Mouse (Mus musculus) embryonic stem cell, embryonic (primary cell): Measurements from ENCODE around the gene Prpf8.

Source experiments
- CTCF ChIA-PET, 4 experiments: fragments of 300-600 bp in 2 of 4; fragments of 350-600 bp in 2 of 4; sonication (Branson Sonifier 250); formaldehyde crosslinking; loops; one replicate each; lab custom pipeline; 2022; ENCODE audit warnings: inconsistent platforms in 2 of 4; lab: Charles Lee
- POLR2A ChIA-PET, 4 experiments: fragments of 300-600 bp in 2 of 4; fragments of 350-600 bp in 2 of 4; sonication (Branson Sonifier 250); formaldehyde crosslinking; loops; one replicate each; lab custom pipeline; 2022; ENCODE audit warnings: antibody characterized with exemption in 4 of 4, inconsistent platforms in 1 of 4; lab: Charles Lee

Prpf8 gene

DNA sequence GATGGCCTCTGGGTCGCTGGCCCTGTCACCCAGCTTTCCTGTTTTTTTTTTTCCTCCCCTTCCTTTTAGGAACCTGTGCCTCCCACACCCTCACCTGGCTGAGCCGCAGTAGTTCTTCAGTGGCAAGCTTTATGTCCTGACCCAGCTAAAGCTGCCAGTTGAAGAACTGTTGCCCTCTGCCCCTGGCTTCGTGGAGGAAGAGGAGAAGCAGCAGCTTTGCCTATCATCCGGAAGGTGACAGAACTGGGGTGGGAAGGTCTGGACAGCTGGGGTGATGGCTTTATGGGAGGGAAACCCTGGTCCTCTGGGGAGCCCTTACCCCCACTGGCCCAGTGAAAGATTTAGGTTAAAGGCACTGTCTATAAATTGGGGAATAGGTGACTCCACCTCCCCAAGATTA is 23.0 kb upstream of the Prpf8 start:
- ChIA-PET POLR2A (interaction anchor here in 3 of 4 experiments (0.5 to 9.9 kb wide), 21 partner anchors 8 to 270 kb away, joined by 3 to 130 read pairs (median 4); partner anchors contain the start of genes Rilp (in 3 of the 3), Wdr81 (in 3 of the 3), Prpf8 (in 2 of the 3) and Rtn4rl1 (in 1 of the 3)), CTCF (interaction anchor here in 3 of 4 experiments (0.7 to 3.0 kb wide), 3 partner anchors 47 to 61 kb away, joined by 4 to 21 read pairs (median 5); partner anchors contain the start of gene Rilp (in 1 of the 3))

DNA sequence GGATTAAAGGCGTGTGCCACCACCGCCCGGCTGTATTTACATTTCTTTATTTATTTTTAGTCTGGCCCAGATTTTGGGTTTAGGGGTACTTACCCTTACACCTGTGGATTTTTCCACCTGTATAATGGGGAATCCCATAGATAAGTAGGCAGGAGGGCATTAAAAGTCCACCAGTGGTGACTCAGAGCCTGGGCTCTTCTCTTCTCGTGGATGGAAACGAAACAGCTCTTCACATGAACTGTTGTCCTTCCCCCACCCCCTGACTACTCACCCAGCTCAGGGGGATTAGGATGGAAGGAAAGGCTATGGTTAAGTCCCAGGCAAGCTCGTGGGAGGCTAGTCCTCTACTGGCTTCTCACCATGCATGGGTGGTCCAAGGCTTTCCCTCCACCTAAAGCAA is 22.2 kb upstream of the Prpf8 start:
- CTCF ChIA-PET = interaction anchor here in 1 of 4 experiments (0.6 to 0.9 kb wide), 2 partner anchors 46 to 316 kb away, joined by 3 read pairs; partner anchors contain the start of gene Rilp
- POLR2A ChIA-PET = interaction anchor here in 3 of 4 experiments (0.6 to 9.9 kb wide), 11 partner anchors 13 to 223 kb away, joined by 3 to 130 read pairs (median 3); partner anchors contain the start of genes Prpf8 (in 2 of the 3), Wdr81 (in 2 of the 3) and Rilp (in 1 of the 3)

DNA sequence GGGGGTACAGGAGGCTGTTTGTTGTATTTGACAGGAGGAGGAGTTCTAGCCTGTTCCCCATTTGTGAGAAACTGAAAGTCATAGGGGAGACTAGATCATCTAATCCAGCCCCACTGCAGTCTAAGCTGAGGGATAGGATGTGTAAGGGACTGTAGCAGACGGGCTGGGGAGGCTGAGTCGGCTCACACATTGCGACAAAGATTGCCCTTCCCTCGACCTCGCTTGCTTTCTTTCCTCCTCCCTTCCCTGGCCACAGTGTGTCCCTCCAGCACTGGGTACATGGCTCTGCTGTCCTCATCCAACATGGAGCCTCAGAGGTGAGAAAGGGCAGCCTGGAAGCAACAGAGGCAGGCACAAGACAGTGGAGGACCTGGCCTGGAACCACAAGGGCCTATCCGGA is 21.6 kb upstream of the Prpf8 start:
- ChIA-PET CTCF (interaction anchor here in 1 of 4 experiments (0.6 to 0.9 kb wide), 2 partner anchors 45 to 316 kb away, joined by 3 read pairs; partner anchors contain the start of gene Rilp), POLR2A (interaction anchor here in 3 of 4 experiments (0.8 to 9.9 kb wide), 8 partner anchors 13 to 45 kb away, joined by 3 to 130 read pairs (median 13); partner anchors contain the start of genes Prpf8 (in 3 of the 3), Wdr81 (in 2 of the 3) and Rilp (in 1 of the 3))

DNA sequence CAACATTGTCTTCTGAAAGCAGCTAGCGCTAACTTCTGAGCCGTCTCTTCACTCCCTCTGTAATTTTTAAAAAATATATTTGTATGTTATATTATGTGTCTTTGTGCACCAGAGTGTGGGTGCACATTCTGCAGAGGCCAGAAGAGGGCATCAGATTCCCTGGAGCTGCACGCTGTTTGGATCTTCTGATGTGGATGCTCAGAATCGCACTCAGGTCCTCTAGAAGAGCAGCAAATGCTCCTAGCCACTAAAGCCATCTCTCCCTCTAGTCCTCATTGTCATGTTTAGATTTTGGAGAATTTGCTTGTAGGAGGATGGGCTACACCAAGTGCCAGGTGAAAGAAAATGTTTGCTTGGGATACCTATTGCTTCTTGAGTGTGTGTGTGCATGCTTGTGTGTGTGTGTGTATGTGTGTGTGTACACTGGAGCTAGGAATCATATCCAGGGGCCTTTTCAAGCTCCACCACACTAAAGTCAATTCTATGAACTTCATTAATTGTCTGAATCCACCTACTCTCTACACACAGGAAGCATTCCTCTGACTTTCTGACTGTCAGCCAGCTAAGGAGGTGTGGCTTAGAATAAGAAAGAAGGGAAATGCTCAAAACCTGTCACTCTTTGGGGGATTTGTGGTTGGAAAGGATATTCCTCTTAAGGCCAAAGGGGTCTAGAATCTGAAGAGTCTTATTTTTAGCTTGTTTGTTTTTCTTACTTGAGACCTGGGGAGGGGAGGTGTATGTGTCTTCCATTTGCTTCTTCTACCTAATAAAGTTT is 19.7 kb upstream of the Prpf8 start:
- ChIA-PET POLR2A (interaction anchor here in 3 of 4 experiments (0.5 to 9.9 kb wide), 20 partner anchors 11 to 799 kb away, joined by 3 to 130 read pairs (median 4); partner anchors contain the start of genes Rilp (in 3 of the 3), Prpf8 (in 2 of the 3), Wdr81 (in 2 of the 3) and Slc43a2 (in 1 of the 3)), CTCF (interaction anchor here in 3 of 4 experiments (0.6 to 2.1 kb wide), 8 partner anchors 12 to 302 kb away, joined by 3 to 7 read pairs (median 4); partner anchors contain the start of gene Wdr81 (in 1 of the 3))

DNA sequence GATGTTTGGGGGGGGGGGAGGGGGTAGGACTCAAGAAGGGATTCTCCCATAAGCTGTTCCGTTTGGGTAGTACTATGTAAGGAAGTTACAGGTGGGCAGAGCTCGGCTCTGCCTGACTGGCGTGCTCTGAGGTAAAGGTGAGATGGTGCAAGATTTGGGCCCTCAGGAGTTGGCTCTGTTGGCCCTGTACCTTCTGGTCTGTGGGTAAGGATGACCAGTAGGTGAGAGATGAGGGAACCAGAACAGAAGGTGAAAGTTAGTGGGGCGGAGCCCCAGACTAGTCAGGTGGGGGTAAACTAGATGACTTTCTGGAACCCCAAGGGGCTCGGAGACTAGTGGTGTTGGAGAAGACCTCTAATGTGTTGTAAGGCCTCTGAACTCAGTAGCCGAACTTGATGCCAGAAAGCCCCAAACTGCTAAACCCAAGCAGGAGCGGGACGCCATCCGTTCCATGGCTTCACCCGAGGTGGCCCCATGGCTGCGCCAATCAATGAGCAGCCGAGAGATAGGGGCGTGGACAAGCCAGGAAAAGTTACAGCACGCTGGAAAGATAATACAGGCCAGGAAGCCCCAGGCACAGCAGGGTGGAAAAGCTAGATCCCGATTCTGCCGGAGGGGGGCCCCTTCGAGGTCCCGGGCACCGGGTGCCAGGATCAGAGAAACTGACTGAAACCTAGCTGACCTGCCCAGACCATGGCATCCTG is 19.0 kb upstream of the Prpf8 start:
- POLR2A ChIA-PET = interaction anchor here in 3 of 4 experiments (0.5 to 9.9 kb wide), 29 partner anchors 7 to 800 kb away, joined by 3 to 130 read pairs (median 5); partner anchors contain the start of genes Rilp (in 3 of the 3), Wdr81 (in 3 of the 3), Prpf8 (in 2 of the 3) and Slc43a2 (in 1 of the 3)
- CTCF ChIA-PET = interaction anchor here in 2 of 4 experiments (0.5 to 2.2 kb wide), 9 partner anchors 13 to 1096 kb away, joined by 3 to 7 read pairs (median 3); partner anchors contain the start of gene Wdr81 (in 1 of the 2)

DNA sequence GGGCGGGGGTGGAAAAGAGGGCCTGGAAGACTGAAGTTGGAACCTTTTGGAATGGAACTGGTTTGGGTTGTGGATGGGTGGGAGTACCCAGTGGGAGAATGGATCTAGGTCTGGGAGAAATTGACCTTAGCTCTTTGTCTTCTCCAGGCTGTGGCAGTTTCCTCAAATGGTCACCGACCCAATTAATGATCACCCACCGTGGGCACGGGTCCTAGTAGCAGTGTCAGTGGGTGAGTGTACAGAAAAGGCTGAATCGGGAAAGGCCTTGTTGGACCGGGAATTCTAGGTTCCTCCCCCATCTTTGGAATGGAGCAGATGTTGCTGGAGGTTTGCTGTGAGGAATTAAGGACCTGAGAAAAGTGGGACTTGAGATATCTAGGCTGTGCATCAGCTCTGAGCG is 18.2 kb upstream of the Prpf8 start:
- ChIA-PET POLR2A (interaction anchor here in 3 of 4 experiments (0.7 to 4.5 kb wide), 21 partner anchors 7 to 204 kb away, joined by 3 to 23 read pairs (median 5); partner anchors contain the start of genes Rilp (in 3 of the 3), Prpf8 (in 2 of the 3), Tlcd2 (in 2 of the 3) and Wdr81 (in 2 of the 3)), CTCF (interaction anchor here in 2 of 4 experiments (0.5 to 2.2 kb wide), 4 partner anchors 14 to 88 kb away, joined by 3 to 7 read pairs (median 5); partner anchors contain the start of gene Wdr81 (in 1 of the 2))

DNA sequence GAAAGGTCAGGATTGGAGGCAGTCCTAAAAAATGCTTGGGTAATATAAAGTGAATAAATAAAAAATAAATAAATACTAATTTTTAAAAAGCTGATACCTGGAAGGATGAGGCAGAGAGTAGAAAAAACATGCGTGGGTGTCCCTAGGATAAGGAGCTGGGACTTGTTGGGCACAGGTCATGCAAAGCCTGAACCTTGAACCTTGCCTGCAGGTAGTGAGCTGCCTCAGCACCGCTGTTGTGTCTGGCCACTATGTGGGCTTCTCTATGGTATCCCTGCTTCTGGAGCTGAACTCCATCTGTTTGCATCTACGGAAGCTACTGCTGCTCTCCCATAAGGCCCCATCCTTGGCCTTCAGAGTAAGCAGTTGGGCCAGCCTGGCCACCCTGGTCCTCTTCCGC is 17.4 kb upstream of the Prpf8 start:
- CTCF ChIA-PET = interaction anchor here in 3 of 4 experiments (0.6 to 2.2 kb wide), 6 partner anchors 14 to 173 kb away, joined by 4 to 7 read pairs (median 5); partner anchors contain the start of gene Prpf8 (in 1 of the 3)
- POLR2A ChIA-PET = interaction anchor here in 3 of 4 experiments (0.5 to 4.5 kb wide), 12 partner anchors 8 to 643 kb away, joined by 3 to 23 read pairs (median 5); partner anchors contain the start of genes Prpf8 (in 2 of the 3), Rilp (in 2 of the 3) and Tlcd2 (in 2 of the 3)

DNA sequence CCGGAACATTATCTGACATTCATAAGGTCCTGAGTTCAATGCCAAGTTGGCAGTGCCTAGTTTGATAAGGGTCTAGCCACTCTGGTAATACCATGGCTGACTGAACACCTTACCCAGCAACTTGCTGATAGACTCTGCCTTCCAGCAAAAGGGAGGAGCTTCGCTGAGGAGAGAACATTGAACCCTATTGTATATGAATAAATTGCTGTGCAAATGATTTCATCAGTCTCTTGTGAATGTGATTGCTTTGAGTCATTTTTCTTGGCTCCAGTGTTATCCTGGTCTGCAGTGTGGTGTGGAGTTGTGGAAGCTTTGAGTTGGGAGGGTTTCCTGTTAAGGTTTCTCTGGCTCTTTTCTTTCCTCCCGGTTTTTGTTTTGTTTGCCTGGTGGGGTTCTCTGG is 15.9 kb upstream of the Prpf8 start:
- CTCF ChIA-PET = no interaction called here

DNA sequence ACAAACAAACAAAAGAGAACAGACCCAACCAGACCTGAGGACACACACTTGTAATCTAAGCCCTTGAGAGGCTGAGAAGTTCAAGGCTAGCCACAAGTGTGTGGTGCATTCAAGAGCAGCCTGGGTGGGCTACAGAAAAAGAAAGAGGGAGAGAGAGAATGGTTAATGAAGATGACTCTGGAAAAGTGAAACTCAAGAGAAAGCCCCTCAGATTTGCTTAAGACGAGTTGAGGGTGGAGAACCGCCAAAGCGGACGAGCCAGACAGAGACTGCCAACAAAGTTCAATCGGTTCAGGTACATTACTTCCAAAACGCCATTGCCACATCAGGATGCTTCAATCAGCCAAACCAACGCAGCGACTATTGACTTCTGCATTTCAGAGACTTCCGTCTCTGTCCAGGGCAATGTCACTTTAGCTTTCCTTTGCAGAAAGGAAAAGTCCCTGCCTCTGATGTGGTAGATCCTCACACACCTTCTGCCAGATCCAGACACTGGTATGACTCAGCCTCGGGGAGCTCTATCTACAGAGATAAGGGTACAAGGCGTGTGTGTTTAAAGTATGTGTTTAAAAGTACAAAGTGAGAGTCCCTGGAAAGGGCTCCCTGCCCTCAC is 14.0 kb upstream of the Prpf8 start:
- ChIA-PET CTCF (interaction anchor here in 1 of 4 experiments (0.5 to 1.6 kb wide), 3 partner anchors 38 to 193 kb away, joined by 3 read pairs; no protein-coding TSS in a partner anchor), POLR2A (interaction anchor here in 3 of 4 experiments (0.7 to 5.8 kb wide), 9 partner anchors 8 to 115 kb away, joined by 3 to 40 read pairs (median 5); partner anchors contain the start of genes Prpf8 (in 2 of the 3), Tlcd2 (in 2 of the 3) and Pitpna (in 1 of the 3))

More for the DNA sequence above, 15.9 kb upstream of the Prpf8 start:
- POLR2A ChIA-PET = interaction anchor here in 3 of 4 experiments (0.6 to 5.8 kb wide), 4 partner anchors 9 to 18 kb away, joined by 3 to 40 read pairs (median 17); partner anchors contain the start of genes Tlcd2 (in 2 of the 3) and Prpf8 (in 1 of the 3)

DNA sequence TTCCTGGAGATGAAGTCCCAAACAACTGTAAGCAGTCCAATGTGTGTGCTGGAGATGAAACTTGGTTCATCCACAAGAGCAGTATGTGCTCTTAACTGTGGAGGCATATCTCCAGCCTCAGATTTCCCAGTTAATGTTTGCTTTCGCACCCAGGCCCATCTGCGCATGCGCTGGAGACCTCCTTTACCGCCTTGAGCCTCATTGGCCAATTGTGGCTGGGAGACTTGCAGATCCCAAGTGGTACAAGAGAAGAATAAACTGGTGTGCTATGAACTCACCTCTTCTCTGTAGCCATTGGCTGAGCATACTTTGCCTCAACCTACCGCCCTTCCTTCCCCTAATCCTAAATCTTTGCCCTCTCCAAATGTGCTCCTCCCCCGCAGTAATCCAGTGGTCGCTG is 13.2 kb upstream of the Prpf8 start:
- ChIA-PET CTCF (no interaction called here), POLR2A (interaction anchor here in 3 of 4 experiments (0.7 to 5.8 kb wide), 6 partner anchors 10 to 13 kb away, joined by 3 to 40 read pairs (median 6); partner anchors contain the start of genes Prpf8 (in 2 of the 3) and Tlcd2 (in 2 of the 3))

DNA sequence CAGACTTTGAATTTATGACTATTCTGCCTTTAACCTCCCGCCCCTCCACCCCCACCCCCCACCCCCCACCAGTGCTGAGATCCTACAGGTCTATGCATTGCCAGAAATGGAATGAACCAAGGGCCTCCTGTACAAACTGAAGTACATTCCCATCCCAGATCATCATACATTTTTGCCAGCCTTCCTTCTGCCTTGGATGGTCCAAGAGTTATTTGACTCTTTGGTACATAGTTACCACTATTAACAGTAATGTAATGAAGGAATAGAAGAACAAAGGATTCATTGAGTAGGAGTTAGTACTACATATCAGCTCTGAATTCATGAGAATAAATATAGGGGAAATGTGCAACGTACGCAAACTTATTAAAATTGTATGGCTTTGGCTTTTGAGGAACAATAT is 424 bp upstream of the Prpf8 start:
- POLR2A ChIA-PET = interaction anchor here (0.5 to 7.0 kb wide), 71 partner anchors 8 to 656 kb away, joined by 3 to 117 read pairs (median 5); partner anchors contain the start of genes Rilp (in 4 of the 4), Tlcd2 (in 4 of the 4), Scarf1 (in 3 of the 4) and Crk (in 2 of the 4)
- CTCF ChIA-PET = interaction anchor here in 3 of 4 experiments (0.7 to 3.6 kb wide), 9 partner anchors 17 to 316 kb away, joined by 3 to 30 read pairs (median 4); partner anchors contain the start of genes Rilp (in 3 of the 3), Tlcd2 (in 1 of the 3) and Wdr81 (in 1 of the 3)

DNA sequence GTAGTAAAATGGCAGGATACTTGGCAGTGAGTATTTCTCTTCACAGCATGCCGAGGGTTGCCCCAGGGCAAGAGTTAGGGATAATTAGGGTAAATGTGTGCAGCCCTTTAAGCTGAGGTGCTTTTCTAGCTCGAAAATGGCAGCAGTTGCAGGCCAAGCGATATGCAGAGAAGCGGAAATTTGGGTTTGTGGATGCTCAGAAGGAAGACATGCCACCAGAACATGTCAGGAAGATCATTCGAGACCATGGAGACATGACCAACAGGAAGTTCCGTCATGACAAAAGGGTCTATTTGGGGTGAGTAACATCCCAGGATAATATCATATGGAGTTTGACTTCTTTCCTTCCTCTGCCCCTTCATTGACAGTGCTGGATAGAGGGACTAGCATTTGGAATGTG is 880 bp downstream of the Prpf8 start:
- CTCF ChIA-PET = interaction anchor here in 2 of 4 experiments (2.0 to 3.6 kb wide), 2 partner anchors 23 kb away, joined by 21 to 30 read pairs; partner anchors contain the start of gene Rilp (in 2 of the 2)

DNA sequence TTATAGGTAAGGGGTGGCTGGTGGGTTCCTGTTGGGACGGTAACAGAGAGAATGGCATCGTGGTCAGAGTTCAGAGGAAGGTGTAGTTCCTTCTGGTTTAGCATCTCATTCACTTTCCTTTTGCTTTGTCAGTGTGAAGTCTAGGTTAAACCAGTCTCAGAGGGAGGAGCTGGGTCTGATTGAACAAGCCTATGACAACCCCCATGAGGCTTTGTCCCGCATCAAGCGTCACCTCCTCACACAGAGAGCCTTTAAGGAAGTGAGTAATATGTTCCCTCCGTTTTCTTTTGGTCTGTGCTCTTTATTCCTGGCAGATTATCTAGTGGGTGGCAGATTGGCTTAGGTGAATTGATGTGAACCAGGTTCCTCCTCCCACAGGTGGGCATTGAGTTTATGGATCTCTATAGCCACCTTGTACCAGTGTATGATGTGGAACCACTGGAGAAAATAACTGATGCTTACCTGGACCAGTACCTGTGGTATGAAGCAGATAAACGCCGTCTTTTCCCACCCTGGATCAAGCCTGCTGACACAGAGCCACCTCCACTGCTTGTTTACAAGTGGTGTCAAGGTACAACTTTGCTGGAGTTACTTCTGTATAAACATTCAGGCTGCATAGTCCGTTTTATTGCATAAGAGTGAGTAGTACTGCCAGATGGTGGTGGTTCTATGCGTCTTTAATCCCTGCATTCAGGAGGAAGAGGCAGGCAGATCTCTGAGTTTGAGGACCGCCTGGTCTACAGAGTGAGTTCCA is 7.9 kb downstream of the Prpf8 start:
- CTCF ChIA-PET = interaction anchor here in 1 of 4 experiments (2.0 kb wide), 1 partner anchor 16 kb away, joined by 9 read pairs; the partner anchor contains the start of gene Rilp
- POLR2A ChIA-PET = interaction anchor here in 3 of 4 experiments (0.9 to 4.9 kb wide), 8 partner anchors 7 to 49 kb away, joined by 3 to 32 read pairs (median 14); partner anchors contain the start of genes Prpf8 (in 3 of the 3), Rilp (in 2 of the 3) and Tlcd2 (in 1 of the 3)

More for the DNA sequence above, 880 bp downstream of the Prpf8 start:
- POLR2A ChIA-PET = interaction anchor here (0.6 to 7.0 kb wide), 44 partner anchors 8 to 657 kb away, joined by 3 to 117 read pairs (median 6); partner anchors contain the start of genes Tlcd2 (in 4 of the 4), Rilp (in 3 of the 4), Wdr81 (in 2 of the 4) and Crk (in 1 of the 4)

DNA sequence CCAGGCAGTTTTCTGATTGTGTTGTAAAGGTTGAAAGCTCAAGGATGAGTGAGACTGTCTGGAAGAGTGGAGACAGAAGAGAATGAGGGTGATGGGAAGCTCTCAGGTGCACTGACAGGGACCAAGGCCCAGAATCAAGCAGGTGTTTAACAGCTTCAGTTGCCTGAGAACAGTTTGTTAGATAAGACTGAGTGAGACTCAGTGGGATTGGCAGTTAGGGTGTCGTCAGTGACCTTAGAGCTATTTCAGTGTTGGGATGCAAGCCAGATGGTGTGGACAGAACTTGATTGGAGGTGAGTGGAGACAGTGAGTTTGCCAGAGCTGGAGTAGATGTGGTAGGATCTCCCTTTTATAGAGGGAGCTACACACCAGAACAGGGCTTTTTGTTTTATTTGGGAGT is 11.5 kb downstream of the Prpf8 start:
- POLR2A ChIA-PET = interaction anchor here (0.6 to 4.9 kb wide), 13 partner anchors 11 to 1836 kb away, joined by 3 to 38 read pairs (median 6); partner anchors contain the start of genes Rilp (in 4 of the 4), Tlcd2 (in 3 of the 4) and Prpf8 (in 2 of the 4)
- CTCF ChIA-PET = interaction anchor here in 2 of 4 experiments (0.7 to 3.3 kb wide), 3 partner anchors 12 to 60 kb away, joined by 3 to 16 read pairs (median 11); partner anchors contain the start of gene Rilp (in 2 of the 2)

DNA sequence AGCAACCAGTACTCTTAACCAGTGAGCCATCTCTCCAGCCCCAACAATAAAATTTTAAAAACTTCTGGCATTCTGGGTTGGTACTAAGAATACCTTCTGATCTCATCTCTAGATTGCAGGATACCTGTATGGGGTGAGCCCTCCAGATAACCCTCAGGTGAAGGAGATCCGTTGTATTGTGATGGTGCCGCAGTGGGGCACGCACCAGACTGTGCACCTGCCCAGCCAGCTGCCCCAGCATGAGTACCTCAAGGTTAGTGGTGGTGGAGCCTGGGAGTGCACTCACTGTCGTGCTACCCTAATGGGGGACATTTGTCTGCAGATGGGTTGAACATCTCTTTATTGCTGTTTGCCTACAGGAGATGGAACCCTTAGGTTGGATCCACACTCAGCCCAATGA is 21.5 kb downstream of the Prpf8 start:
- POLR2A ChIA-PET = interaction anchor here in 2 of 4 experiments (1.0 to 5.1 kb wide), 5 partner anchors 9 to 47 kb away, joined by 3 to 90 read pairs (median 31); partner anchors contain the start of gene Tlcd2 (in 2 of the 2)
- CTCF ChIA-PET = no interaction called here
